Mouse (Mus musculus): ENCODE measurements around the gene Tnfsf13. TPM values are rescaled to one million over a fixed set of nuclear protein-coding genes. Genes with fewer than 3 reads are reported as not detected.

The Tnfsf13 gene
- total RNA-seq, 1 experiment: 8.6 TPM

- no peak overlapping the region for H3K4me3 ChIP-seq (ENCODE audit: insufficient read depth in 1 of 2, low read depth in 1 of 2, low read length in 2 of 2, poor library complexity in 1 of 2, severe bottlenecking in 1 of 2)
- in situ Hi-C loops (cut with MboI; ENCODE audit: low sequenced_read_pairs in 2 of 2, unreplicated experiment in 2 of 2): no loop called here
- no peak overlapping the region for H3K27ac ChIP-seq (ENCODE audit: insufficient read depth, low read depth, low read length, poor library complexity, severe bottlenecking)
- no peaks in the 10 kb centered on the region for H3K9me3 ChIP-seq (ENCODE audit: control insufficient read depth, insufficient read depth, low read depth, low read length)
- DNase-seq (ENCODE audit: low read depth, low spot score): no peak
- H3K36me3 ChIP-seq (ENCODE audit: control insufficient read depth, insufficient read depth, low read length, poor library complexity, severe bottlenecking): no peaks in the 10 kb centered on the region
- no peak for TF ChIP-seq ZC3H11A (IDR thresholded peaks at IDR 0.05; ENCODE audit: borderline replicate concordance, low read depth, low read length)
- TF ChIP-seq MAFK (IDR thresholded peaks at IDR 0.05; ENCODE audit: insufficient read depth, low read depth, low read length): no peak
- no peak for TF ChIP-seq HCFC1 (IDR thresholded peaks at IDR 0.05; ENCODE audit: borderline replicate concordance, insufficient read depth, low read length)
- TF ChIP-seq CHD2 (IDR thresholded peaks at IDR 0.05; ENCODE audit: low read depth, low read length): no peak
- TF ChIP-seq ZNF384 (IDR thresholded peaks at IDR 0.05; ENCODE audit: low read depth, low read length): no peak
- H3K4me1 ChIP-seq (ENCODE audit: control insufficient read depth in 2 of 2, insufficient read depth in 2 of 2, low read length in 2 of 2, poor library complexity in 1 of 2): peaks cover 0 to 10% of the 10 kb centered on the region in 2 experiments; a peak in 2 of 4 replicates
- H3K9ac ChIP-seq (ENCODE audit: insufficient read depth, low read depth, low read length, poor library complexity, severe bottlenecking): no peak overlapping the region
Observed at GRCm38 (mm10) chr11:69720852-69721251, 35.3 kb upstream of the Tnfsf13 start.

- Histone ChIP-seq H3K4me3 (ENCODE audit: insufficient read depth in 1 of 2, low read depth in 1 of 2, low read length in 2 of 2, poor library complexity in 1 of 2, severe bottlenecking in 1 of 2) (0 out of 4 replicates have a peak overlapping the region, but pooled peaks of 1 of the 2 experiments have one; percentile 4), H3K36me3 (ENCODE audit: control insufficient read depth, insufficient read depth, low read length, poor library complexity, severe bottlenecking) (no peaks in the 10 kb centered on the region), H3K27ac (ENCODE audit: insufficient read depth, low read depth, low read length, poor library complexity, severe bottlenecking) (peak overlapping the region; percentile 23; the same call in 1 of the 2 replicates), H3K9ac (ENCODE audit: insufficient read depth, low read depth, low read length, poor library complexity, severe bottlenecking) (peak overlapping the region; percentile 56; the same call in 1 of the 2 replicates), H3K4me1 (ENCODE audit: control insufficient read depth in 2 of 2, insufficient read depth in 2 of 2, low read length in 2 of 2, poor library complexity in 1 of 2) (peaks cover 0 to 10% of the 10 kb centered on the region in 2 experiments; a peak in 2 of 4 replicates), H3K9me3 (ENCODE audit: control insufficient read depth, insufficient read depth, low read depth, low read length) (no peaks in the 10 kb centered on the region)
- in situ Hi-C loops (cut with MboI; ENCODE audit: low sequenced_read_pairs in 2 of 2, unreplicated experiment in 2 of 2): loop anchor here in 1 of 2 experiments (10.0 kb wide), 1 partner anchor 65 kb away; the partner anchor contains the start of gene Sox15
- TF ChIP-seq ZC3H11A (IDR thresholded peaks at IDR 0.05; ENCODE audit: borderline replicate concordance, low read depth, low read length) (peak; percentile 27; the same call in 1 of the 2 replicates), HCFC1 (IDR thresholded peaks at IDR 0.05; ENCODE audit: borderline replicate concordance, insufficient read depth, low read length) (no peak), MAFK (IDR thresholded peaks at IDR 0.05; ENCODE audit: insufficient read depth, low read depth, low read length) (no peak), ZNF384 (IDR thresholded peaks at IDR 0.05; ENCODE audit: low read depth, low read length) (no peak), CHD2 (IDR thresholded peaks at IDR 0.05; ENCODE audit: low read depth, low read length) (no peak)
- DNase-seq (ENCODE audit: low read depth, low spot score): no peak
Observed at GRCm38 (mm10) chr11:69719423-69719822, 33.8 kb upstream of the Tnfsf13 start.

- no peaks in the 10 kb centered on the region for H3K9me3 ChIP-seq (ENCODE audit: control insufficient read depth, insufficient read depth, low read depth, low read length)
- in situ Hi-C loops (cut with MboI; ENCODE audit: low sequenced_read_pairs in 2 of 2, unreplicated experiment in 2 of 2): loop anchor here in 1 of 2 experiments (10.0 kb wide), 1 partner anchor 64 kb away; the partner anchor contains the start of gene Sox15
- peaks cover 0 to 10% of the 10 kb centered on the region in 2 experiments; a peak in 2 of 4 replicates for H3K4me1 ChIP-seq (ENCODE audit: control insufficient read depth in 2 of 2, insufficient read depth in 2 of 2, low read length in 2 of 2, poor library complexity in 1 of 2)
- no peaks in the 10 kb centered on the region for H3K36me3 ChIP-seq (ENCODE audit: control insufficient read depth, insufficient read depth, low read length, poor library complexity, severe bottlenecking)
- DNase-seq (ENCODE audit: low read depth, low spot score): no peak
- no peak for TF ChIP-seq HCFC1 (IDR thresholded peaks at IDR 0.05; ENCODE audit: borderline replicate concordance, insufficient read depth, low read length)
- TF ChIP-seq ZNF384 (IDR thresholded peaks at IDR 0.05; ENCODE audit: low read depth, low read length): no peak
- TF ChIP-seq MAFK (IDR thresholded peaks at IDR 0.05; ENCODE audit: insufficient read depth, low read depth, low read length): no peak
- no peak for TF ChIP-seq ZC3H11A (IDR thresholded peaks at IDR 0.05; ENCODE audit: borderline replicate concordance, low read depth, low read length)
- TF ChIP-seq CHD2 (IDR thresholded peaks at IDR 0.05; ENCODE audit: low read depth, low read length): no peak
- peak overlapping the region; percentile 83; the same call in 1 of the 2 replicates for H3K9ac ChIP-seq (ENCODE audit: insufficient read depth, low read depth, low read length, poor library complexity, severe bottlenecking)
- H3K27ac ChIP-seq (ENCODE audit: insufficient read depth, low read depth, low read length, poor library complexity, severe bottlenecking): peak overlapping the region; percentile 72; the same call in 1 of the 2 replicates
- H3K4me3 ChIP-seq (ENCODE audit: insufficient read depth in 1 of 2, low read depth in 1 of 2, low read length in 2 of 2, poor library complexity in 1 of 2, severe bottlenecking in 1 of 2): peak overlapping the region; percentile 13 to 20; a peak in 3 of 4 replicates
Observed at GRCm38 (mm10) chr11:69718661-69719060, 33.1 kb upstream of the Tnfsf13 start.

GRCm38 (mm10) chr11:69716953-69717352 lies 31.4 kb upstream of the Tnfsf13 start:
- Histone ChIP-seq H3K27ac (ENCODE audit: insufficient read depth, low read depth, low read length, poor library complexity, severe bottlenecking) (no peak overlapping the region), H3K36me3 (ENCODE audit: control insufficient read depth, insufficient read depth, low read length, poor library complexity, severe bottlenecking) (no peaks in the 10 kb centered on the region), H3K4me3 (ENCODE audit: insufficient read depth in 1 of 2, low read depth in 1 of 2, low read length in 2 of 2, poor library complexity in 1 of 2, severe bottlenecking in 1 of 2) (no peak overlapping the region), H3K9ac (ENCODE audit: insufficient read depth, low read depth, low read length, poor library complexity, severe bottlenecking) (no peak overlapping the region), H3K4me1 (ENCODE audit: control insufficient read depth in 2 of 2, insufficient read depth in 2 of 2, low read length in 2 of 2, poor library complexity in 1 of 2) (peaks cover 1 to 10% of the 10 kb centered on the region in 2 experiments; a peak in 3 of 4 replicates), H3K9me3 (ENCODE audit: control insufficient read depth, insufficient read depth, low read depth, low read length) (no peaks in the 10 kb centered on the region)
- TF ChIP-seq MAFK (IDR thresholded peaks at IDR 0.05; ENCODE audit: insufficient read depth, low read depth, low read length) (no peak), CHD2 (IDR thresholded peaks at IDR 0.05; ENCODE audit: low read depth, low read length) (no peak), ZNF384 (IDR thresholded peaks at IDR 0.05; ENCODE audit: low read depth, low read length) (no peak), ZC3H11A (IDR thresholded peaks at IDR 0.05; ENCODE audit: borderline replicate concordance, low read depth, low read length) (no peak), HCFC1 (IDR thresholded peaks at IDR 0.05; ENCODE audit: borderline replicate concordance, insufficient read depth, low read length) (no peak)
- in situ Hi-C loops (cut with MboI; ENCODE audit: low sequenced_read_pairs in 2 of 2, unreplicated experiment in 2 of 2): loop anchor here in 1 of 2 experiments (10.0 kb wide), 1 partner anchor 62 kb away; the partner anchor contains the start of gene Sox15
- DNase-seq (ENCODE audit: low read depth, low spot score): no peak
